Mouse (Mus musculus) midbrain, embryonic 12.5 days (tissue): ENCODE measurements around the gene Rnase10. TPM values are rescaled to one million over a fixed set of nuclear protein-coding genes. Genes with fewer than 3 reads are reported as not detected.

Experiments used
- ATAC-seq: fragments of 200-750 bp; cut with Nextera tagmentation; 2 replicates; pipeline ENCODE4 v1.8.0; 2017; ENCODE audit warnings: low read depth, moderate TSS enrichment, moderate library complexity; ENCODE audit not compliant: low FRiP score
- H3K27ac ChIP-seq: fragments of 300-500 bp; sonication (generic); replicated peaks from 2 replicates; pipeline ENCODE4 v1.5.1; 2016; ENCODE audit warnings: mild to moderate bottlenecking
- H3K27me3 ChIP-seq: fragments of 300-500 bp; sonication (generic); 2 replicates; pipeline ENCODE4 v1.6.1; 2016; ENCODE audit warnings: mild to moderate bottlenecking
- H3K36me3 ChIP-seq: fragments of 300-500 bp; sonication (generic); 2 replicates; pipeline ENCODE4 v1.6.1; 2016
- H3K4me1 ChIP-seq: fragments of 300-500 bp; sonication (generic); 2 replicates; pipeline ENCODE4 v1.6.1; 2016
- H3K4me2 ChIP-seq: fragments of 300-500 bp; sonication (generic); replicated peaks from 2 replicates; pipeline ENCODE4 v1.6.1; 2016; ENCODE audit warnings: mild to moderate bottlenecking, moderate library complexity
- H3K4me3 ChIP-seq: fragments of 300-500 bp; sonication (generic); 2 replicates; pipeline ENCODE4 v1.5.1; 2016; ENCODE audit warnings: mild to moderate bottlenecking
- H3K9ac ChIP-seq: fragments of 300-500 bp; sonication (generic); replicated peaks from 2 replicates; pipeline ENCODE4 v1.6.1; 2016; ENCODE audit warnings: mild to moderate bottlenecking, moderate library complexity
- H3K9me3 ChIP-seq: fragments of 300-500 bp; sonication (generic); 2 replicates; pipeline ENCODE4 v1.6.1; 2016; ENCODE audit warnings: mild to moderate bottlenecking
- WGBS: fragments of 180-500 bp; shearing (Covaris S2); methylation state at CpG from one replicate; pipeline ENCODE4 v1.1.7; 2016; 5-methylcytosine and 5-hydroxymethylcytosine counted together
- polyA plus RNA-seq: library from polyadenylated mRNA; unstranded; fragments of >200 nt; fragmentation: Nextera tagmentation; extraction: Ambion mirVana; gene quantifications from 2 replicates; pipeline ENCODE4 v1.2.1, GENCODE M21; 2016

Rnase10 gene
- polyA plus RNA-seq, 1 experiment from 2014 or later, result not detected

DNA sequence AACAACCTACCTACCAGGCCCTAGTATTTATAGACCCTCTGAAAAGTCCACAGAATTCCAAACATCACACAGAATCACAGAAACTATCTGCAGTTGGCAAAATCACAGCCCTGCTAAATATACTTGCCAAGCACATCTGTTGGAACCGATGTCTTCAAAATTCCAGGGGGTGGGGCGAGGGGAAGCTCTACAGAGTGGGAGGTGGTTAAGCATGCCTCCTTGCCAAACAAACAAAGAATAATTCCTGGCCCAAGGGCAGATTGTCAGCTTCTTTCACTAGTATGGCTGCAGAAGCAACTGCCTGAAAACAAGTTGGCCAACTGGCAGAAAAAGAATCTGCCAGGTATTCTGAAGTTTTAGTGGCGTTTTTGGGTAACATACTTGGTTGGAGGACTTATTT is 9.7 kb downstream of the Rnase10 start:
- no peak overlapping the region for H3K27ac ChIP-seq
- no peaks in the 10 kb centered on the region for H3K36me3 ChIP-seq
- 80% methylated on average over 3 of the region's 3 CpGs for WGBS
- H3K4me2 ChIP-seq, result no peak overlapping the region
- no peaks in the 10 kb centered on the region for H3K27me3 ChIP-seq
- no peak overlapping the region for H3K9ac ChIP-seq
- H3K9me3 ChIP-seq, result no peaks in the 10 kb centered on the region
- no peaks in the 10 kb centered on the region for H3K4me1 ChIP-seq
- H3K4me3 ChIP-seq, result no peak overlapping the region
- ATAC-seq, result no peak

DNA sequence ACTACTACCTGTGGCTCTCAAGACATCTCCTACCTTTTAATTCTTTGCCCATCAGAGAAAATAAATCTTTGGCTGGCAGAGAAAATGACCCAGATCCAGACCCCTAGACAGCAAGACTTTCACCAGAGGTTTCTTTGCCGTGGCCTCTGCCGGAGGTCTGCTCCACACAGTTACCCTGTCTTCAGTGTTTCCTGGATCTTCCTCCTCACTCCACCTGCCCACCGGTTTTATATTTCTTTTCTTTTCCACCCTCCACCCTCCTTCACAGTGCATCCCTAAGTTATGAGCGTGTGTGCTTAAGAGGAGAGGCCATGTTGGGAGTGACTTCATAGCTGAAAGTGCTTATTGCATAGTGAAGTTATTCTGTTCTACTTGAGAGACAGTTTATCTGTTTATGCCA is 15.9 kb downstream of the Rnase10 start:
- H3K9ac ChIP-seq, result no peak overlapping the region
- WGBS, result 84% methylated on average over 4 of the region's 4 CpGs
- no peak overlapping the region for H3K4me2 ChIP-seq
- no peaks in the 10 kb centered on the region for H3K9me3 ChIP-seq
- H3K4me3 ChIP-seq, result no peak overlapping the region
- no peak overlapping the region for H3K27ac ChIP-seq
- no peaks in the 10 kb centered on the region for H3K4me1 ChIP-seq
- no peaks in the 10 kb centered on the region for H3K27me3 ChIP-seq
- no peaks in the 10 kb centered on the region for H3K36me3 ChIP-seq
- ATAC-seq, result no peak

- Histone ChIP-seq H3K36me3 (no peaks in the 10 kb centered on the region), H3K9ac (no peak overlapping the region), H3K27ac (no peak overlapping the region), H3K4me3 (no peak overlapping the region), H3K9me3 (no peaks in the 10 kb centered on the region), H3K4me1 (no peaks in the 10 kb centered on the region), H3K4me2 (no peak overlapping the region), H3K27me3 (no peaks in the 10 kb centered on the region)
- WGBS, result 73% methylated on average over 1 of the region's 1 CpGs
- ATAC-seq, result no peak
These were observed 17.3 kb downstream of the Rnase10 start for GRCm38 (mm10) chr14:51024820-51025219.

DNA sequence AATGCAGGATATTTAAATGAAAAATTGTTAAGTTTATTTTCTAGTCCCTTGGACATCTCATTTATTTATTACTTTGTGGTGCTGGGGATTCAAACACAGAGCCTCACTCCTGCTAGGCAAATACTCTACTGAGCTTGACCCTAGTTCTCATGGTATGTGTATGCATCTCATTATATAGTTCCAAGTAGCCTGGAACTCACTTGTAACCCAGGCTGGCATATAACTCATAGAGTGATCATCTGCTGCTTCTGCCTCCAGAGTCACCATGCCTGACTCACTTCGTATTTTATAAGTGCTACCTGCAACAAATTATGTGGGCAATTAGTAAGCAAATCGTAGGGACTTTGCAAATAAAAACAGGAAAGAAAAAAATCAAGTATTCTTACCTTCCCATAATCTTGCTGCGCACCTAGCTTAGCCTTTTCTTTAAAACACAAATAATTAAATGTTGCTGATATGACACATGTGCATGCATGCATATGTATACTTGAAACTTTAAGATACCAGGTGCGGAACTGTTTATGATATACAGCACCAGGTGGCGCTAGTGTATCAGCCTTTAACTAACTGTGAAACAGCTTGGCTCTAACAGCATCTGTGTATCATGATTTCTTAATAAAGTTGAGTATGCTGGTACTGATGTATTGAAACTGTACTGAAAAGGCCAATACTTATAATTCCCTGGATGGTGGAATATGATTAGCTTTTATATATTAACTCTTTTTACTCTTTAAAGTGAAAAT is 19.0 kb downstream of the Rnase10 start:
- WGBS, result 40% methylated on average over 5 of the region's 5 CpGs
- ATAC-seq, result peak; percentile 60; the same call in 1 of the 2 replicates
- Histone ChIP-seq H3K4me2 (no peak overlapping the region), H3K27ac (no peak overlapping the region), H3K9me3 (no peaks in the 10 kb centered on the region), H3K27me3 (no peaks in the 10 kb centered on the region), H3K9ac (no peak overlapping the region), H3K36me3 (no peaks in the 10 kb centered on the region), H3K4me1 (no peaks in the 10 kb centered on the region), H3K4me3 (no peak overlapping the region)

GRCm38 (mm10) chr14:51027387-51028155 is 20.0 kb downstream of the Rnase10 start:
- Histone ChIP-seq H3K36me3 (no peaks in the 10 kb centered on the region), H3K27me3 (no peaks in the 10 kb centered on the region), H3K9me3 (no peaks in the 10 kb centered on the region), H3K9ac (no peak overlapping the region), H3K4me2 (no peak overlapping the region), H3K4me3 (no peak overlapping the region), H3K27ac (no peak overlapping the region), H3K4me1 (no peaks in the 10 kb centered on the region)
- 0 out of 2 replicates have a peak, but pooled peaks have one; percentile 38 for ATAC-seq
- WGBS, result 62% methylated on average over 3 of the region's 3 CpGs

GRCm38 (mm10) chr14:51035206-51035605 is 27.7 kb downstream of the Rnase10 start:
- H3K27me3 ChIP-seq, result no peaks in the 10 kb centered on the region
- no peak for ATAC-seq
- H3K36me3 ChIP-seq, result no peaks in the 10 kb centered on the region
- H3K27ac ChIP-seq, result no peak overlapping the region
- H3K4me2 ChIP-seq, result no peak overlapping the region
- H3K9ac ChIP-seq, result no peak overlapping the region
- H3K4me1 ChIP-seq, result no peaks in the 10 kb centered on the region
- WGBS, result 31% methylated on average over 1 of the region's 1 CpGs
- H3K9me3 ChIP-seq, result no peaks in the 10 kb centered on the region
- H3K4me3 ChIP-seq, result no peak overlapping the region

DNA sequence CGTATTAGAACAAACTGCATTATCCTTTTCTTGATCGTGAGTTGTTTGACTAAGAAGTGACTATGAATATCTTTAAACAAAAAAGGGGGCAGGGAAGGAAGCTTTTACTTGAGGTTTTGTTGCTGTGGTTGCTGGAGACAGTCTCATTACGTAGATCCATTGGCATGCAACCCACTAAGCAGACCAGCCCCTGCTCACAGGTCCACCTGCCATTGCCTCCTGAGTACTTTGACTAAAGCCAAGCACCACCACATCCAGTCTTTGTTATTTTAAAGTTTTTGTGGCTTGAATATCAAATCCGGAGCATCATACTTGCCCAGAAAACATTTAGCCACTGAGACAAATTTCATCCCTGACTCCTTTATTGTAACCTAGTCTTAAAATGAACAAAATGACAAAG is 28.7 kb downstream of the Rnase10 start:
- Histone ChIP-seq H3K36me3 (no peaks in the 10 kb centered on the region), H3K4me2 (no peak overlapping the region), H3K9me3 (no peaks in the 10 kb centered on the region), H3K9ac (no peak overlapping the region), H3K27me3 (no peaks in the 10 kb centered on the region), H3K27ac (no peak overlapping the region), H3K4me1 (no peaks in the 10 kb centered on the region), H3K4me3 (no peak overlapping the region)
- 75% methylated on average over 4 of the region's 4 CpGs for WGBS
- no peak for ATAC-seq

- no peaks in the 10 kb centered on the region for H3K36me3 ChIP-seq
- no peak within 1 kb of the TSS for H3K9ac ChIP-seq
- WGBS, result 62% methylated on average over 6 of the region's 6 CpGs
- no peak for ATAC-seq
- H3K4me1 ChIP-seq, result no peaks in the 10 kb centered on the region
- no peak within 1 kb of the TSS for H3K4me3 ChIP-seq
- no peak within 1 kb of the TSS for H3K27ac ChIP-seq
- no peaks in the 10 kb centered on the region for H3K9me3 ChIP-seq
- no peaks in the 10 kb centered on the region for H3K27me3 ChIP-seq
- no peak within 1 kb of the TSS for H3K4me2 ChIP-seq
These were observed 34.2 kb downstream of the Rnase10 start, which contains the start of gene Rnase9 for GRCm38 (mm10) chr14:51041769-51042168. Rnase9 (minus strand) TSS chr14:51041869.

DNA sequence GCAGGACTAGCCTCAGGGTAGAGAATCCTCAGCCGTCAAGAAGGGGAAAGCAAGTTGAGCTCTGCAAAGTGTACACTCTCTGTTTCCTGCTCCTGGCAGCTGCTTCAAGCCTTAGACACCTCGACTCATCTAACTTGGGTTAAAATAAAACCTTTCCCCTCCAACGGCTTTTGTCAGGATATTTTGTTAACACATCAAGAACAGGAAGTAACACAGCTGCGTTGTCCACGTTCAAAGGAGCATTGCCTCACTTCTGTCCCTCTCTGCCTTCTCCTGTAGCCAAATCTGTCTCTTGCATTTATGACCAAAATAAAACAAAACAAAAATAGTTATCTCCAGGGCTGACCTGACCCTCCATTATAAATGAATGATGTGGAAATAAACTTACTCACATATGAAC is 40.3 kb downstream of the Rnase10 start:
- H3K4me2 ChIP-seq, result no peak overlapping the region
- H3K4me3 ChIP-seq, result no peak overlapping the region

DNA sequence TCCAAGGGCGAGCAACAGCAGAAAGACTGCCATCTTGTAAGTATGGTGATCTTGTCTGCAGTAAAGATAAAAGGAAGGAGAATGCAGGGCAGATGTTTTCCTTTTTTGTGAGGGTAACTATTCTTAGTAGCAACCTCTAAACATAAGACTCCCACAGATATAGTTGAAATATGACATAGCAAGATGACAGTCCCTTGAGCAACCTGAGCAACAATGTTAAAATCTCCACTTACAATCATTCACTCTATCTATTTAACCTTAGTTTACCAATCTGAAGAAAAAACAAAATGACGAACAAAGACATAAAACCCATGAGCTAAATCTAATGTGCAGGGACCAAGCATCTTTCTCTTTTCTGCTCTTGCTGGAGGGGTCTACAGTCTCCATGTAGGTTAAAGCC is 42.5 kb downstream of the Rnase10 start, which contains the start of gene Rnase11:
Gene Rnase11 (minus strand): TSS at position 101 of the 400 bp plus-strand sequence.
- no peak within 1 kb of the TSS for H3K27ac ChIP-seq
- H3K4me1 ChIP-seq, result peaks cover 12% of the 10 kb centered on the region; the same call in 1 of the 2 replicates
- 93% methylated on average over 2 of the region's 2 CpGs for WGBS
- no peaks in the 10 kb centered on the region for H3K9me3 ChIP-seq
- ATAC-seq, result no peak
- H3K4me3 ChIP-seq, result no peak within 1 kb of the TSS
- H3K4me2 ChIP-seq, result no peak within 1 kb of the TSS
- no peaks in the 10 kb centered on the region for H3K36me3 ChIP-seq
- H3K9ac ChIP-seq, result no peak within 1 kb of the TSS
- H3K27me3 ChIP-seq, result peaks cover 4% of the 10 kb centered on the region; the same call in 1 of the 2 replicates

More for the DNA sequence above, 40.3 kb downstream of the Rnase10 start:
- H3K27me3 ChIP-seq, result 0 out of 2 replicates have a peak, but pooled peaks cover 4% of the 10 kb centered on the region
- no peak for ATAC-seq
- no peaks in the 10 kb centered on the region for H3K9me3 ChIP-seq
- H3K36me3 ChIP-seq, result no peaks in the 10 kb centered on the region
- H3K9ac ChIP-seq, result no peak overlapping the region
- no peaks in the 10 kb centered on the region for H3K4me1 ChIP-seq
- H3K27ac ChIP-seq, result no peak overlapping the region
- 81% methylated on average over 5 of the region's 5 CpGs for WGBS

GRCm38 (mm10) chr14:51051941-51052340 is 44.4 kb downstream of the Rnase10 start:
- no peak overlapping the region for H3K4me2 ChIP-seq
- H3K36me3 ChIP-seq, result no peaks in the 10 kb centered on the region
- no peak overlapping the region for H3K27ac ChIP-seq
- H3K9ac ChIP-seq, result no peak overlapping the region
- H3K4me1 ChIP-seq, result peaks cover 12% of the 10 kb centered on the region; the same call in 1 of the 2 replicates
- no peak for ATAC-seq
- H3K4me3 ChIP-seq, result no peak overlapping the region
- H3K27me3 ChIP-seq, result peaks cover 4% of the 10 kb centered on the region; the same call in 1 of the 2 replicates
- H3K9me3 ChIP-seq, result no peaks in the 10 kb centered on the region
- WGBS, result 67% methylated on average over 5 of the region's 5 CpGs

- no peaks in the 10 kb centered on the region for H3K36me3 ChIP-seq
- no peaks in the 10 kb centered on the region for H3K9me3 ChIP-seq
- WGBS, result 39% methylated on average over 5 of the region's 5 CpGs
- no peak overlapping the region for H3K4me2 ChIP-seq
- no peak overlapping the region for H3K9ac ChIP-seq
- H3K4me3 ChIP-seq, result no peak overlapping the region
- H3K27ac ChIP-seq, result no peak overlapping the region
- no peak for ATAC-seq
- H3K4me1 ChIP-seq, result peaks cover 12% of the 10 kb centered on the region; the same call in 1 of the 2 replicates
- H3K27me3 ChIP-seq, result peaks cover 4% of the 10 kb centered on the region; the same call in 1 of the 2 replicates
These were observed 45.6 kb downstream of the Rnase10 start for GRCm38 (mm10) chr14:51053176-51053575.
